Mouse (Mus musculus): Measurements from ENCODE around the gene Rdh7.

DNA sequence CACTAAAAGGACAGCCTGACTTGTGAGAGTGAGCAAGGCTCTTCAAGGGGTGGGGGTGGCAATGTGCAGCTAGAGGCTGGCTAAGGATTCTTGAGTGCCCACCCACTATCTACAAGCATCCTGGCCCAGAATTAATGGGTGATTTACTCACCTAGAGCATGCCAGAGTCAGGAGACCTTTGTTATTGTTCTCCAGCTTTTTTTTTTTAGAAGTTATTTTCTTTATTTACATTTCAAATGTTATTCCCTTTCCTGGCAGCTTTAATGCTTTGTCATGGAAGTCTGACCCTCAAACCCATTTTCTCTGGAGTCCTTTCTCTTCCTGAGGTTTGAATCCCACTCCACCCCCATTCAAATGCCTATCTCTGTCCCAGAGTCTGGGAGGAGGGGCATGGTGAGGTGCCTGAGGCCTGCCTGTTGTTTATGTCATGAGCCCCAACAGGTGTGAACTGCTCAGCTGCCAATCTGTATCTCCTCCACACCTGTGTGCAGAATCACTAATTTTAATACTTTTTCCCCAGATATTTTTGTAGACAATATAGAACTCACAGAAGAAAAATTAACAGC is 18.9 kb upstream of the Rdh7 start:
- TF ChIP-seq GATA1 (IDR thresholded peaks at IDR 0.05; ENCODE audit: borderline replicate concordance, low read length) (no peak), FLI1 (IDR thresholded peaks at IDR 0.05; ENCODE audit: low read length) (no peak)
